Mouse (Mus musculus) heart, postnatal 0 days (tissue): ENCODE results near the gene Agap1.

Experiments
- CTCF ChIP-seq: IDR thresholded peaks from 2 replicates; pipeline ENCODE4 v1.5.1; 2016; ENCODE audit warnings: antibody characterized with exemption, control low read depth, low read depth
- EP300 ChIP-seq: IDR thresholded peaks from 2 replicates; pipeline ENCODE4 v1.6.1; 2016; ENCODE audit warnings: antibody characterized with exemption, low read depth

GRCm38 (mm10) chr1:89420642-89421041 is 34.0 kb upstream of the Agap1 start:
- no peak for TF ChIP-seq CTCF
- TF ChIP-seq EP300 = no peak
